In genomic region chr2:160960956-160961646, GRCm38 (mm10) we compare ENCODE assay signal across 22 mouse cellular contexts. TPM values are rescaled to one million over a fixed set of nuclear protein-coding genes. Genes with fewer than 3 reads are reported as not detected.
DNase-seq lines count a peak whose midpoint lies in the region; ATAC-seq lines count a peak whose summit lies in the region.
"Had no signal": no experiment of that assay in that cellular context is flagged by ENCODE, and none has a peak within 500 bp of the region (broad histone marks: within the 10 kb centered on the region; RNA-seq: fewer than 3 reads in every experiment).

No protein-coding gene starts in this region.

- peak; percentile 46; the same call in 1 of the 2 replicates for ATAC-seq in common myeloid progenitor, adult 5-6 weeks (replicated peaks; ENCODE audit: low read depth, poor library complexity, severe bottlenecking)
- ATAC-seq in intestine, embryonic 15.5 days = no peak
- no peak for ATAC-seq in hindbrain, embryonic 13.5 days (ENCODE audit: low FRiP score)
- ATAC-seq: forebrain, embryonic 14.5 days; midbrain, embryonic 13.5 days had no signal

- no peaks in the 10 kb centered on the region for H3K27me3 ChIP-seq in intestine, embryonic 15.5 days (replicated peaks)
- no peaks in the 10 kb centered on the region for H3K27me3 ChIP-seq in hindbrain, embryonic 13.5 days
- H3K27me3 ChIP-seq: embryonic facial prominence, embryonic 15.5 days; heart, embryonic 13.5 days; hindbrain, embryonic 12.5 days; limb, embryonic 15.5 days; midbrain, embryonic 13.5 days had no signal

- no peaks in the 10 kb centered on the region for H3K9me3 ChIP-seq in intestine, embryonic 15.5 days
- H3K9me3 ChIP-seq in hindbrain, embryonic 13.5 days = no peaks in the 10 kb centered on the region
- H3K9me3 ChIP-seq: embryonic facial prominence, embryonic 15.5 days; heart, embryonic 13.5 days; hindbrain, embryonic 12.5 days; limb, embryonic 15.5 days; midbrain, embryonic 13.5 days had no signal

- no peak overlapping the region for H3K4me2 ChIP-seq in intestine, embryonic 15.5 days (replicated peaks)
- H3K4me2 ChIP-seq in hindbrain, embryonic 13.5 days = no peak overlapping the region
- H3K4me2 ChIP-seq: embryonic facial prominence, embryonic 15.5 days; heart, embryonic 13.5 days; hindbrain, embryonic 12.5 days; limb, embryonic 15.5 days; midbrain, embryonic 13.5 days had no signal

- H3K4me1 ChIP-seq in intestine, embryonic 15.5 days (replicated peaks) = no peaks in the 10 kb centered on the region
- H3K4me1 ChIP-seq in hindbrain, embryonic 13.5 days (replicated peaks) = no peaks in the 10 kb centered on the region
- H3K4me1 ChIP-seq: heart, embryonic 13.5 days; hindbrain, embryonic 12.5 days; limb, embryonic 15.5 days; midbrain, embryonic 13.5 days had no signal

- peaks cover 16% of the 10 kb centered on the region for H3K36me3 ChIP-seq in intestine, embryonic 15.5 days
- peaks cover 83% of the 10 kb centered on the region for H3K36me3 ChIP-seq in hindbrain, embryonic 13.5 days

- DNase-seq in kidney, adult 8-10 months = peak; percentile 54 to 73
- peak; percentile 25 for DNase-seq in kidney, postnatal 10 days
- no peak for DNase-seq in left cerebral cortex, adult 11 months (ENCODE audit: low spot score)
- DNase-seq in lung, postnatal 14 days = no peak
- DNase-seq: adrenal gland, postnatal 14 days; cerebellum, adult 8-10 months; heart, adult 11 months; heart, postnatal 14 days; left cerebral cortex, postnatal 4 days; thymus, adult 2 months had no signal

- H3K27ac ChIP-seq in intestine, embryonic 15.5 days = no peak overlapping the region
- H3K27ac ChIP-seq in hindbrain, embryonic 13.5 days = no peak overlapping the region
- H3K27ac ChIP-seq: embryonic facial prominence, embryonic 15.5 days; heart, embryonic 13.5 days; hindbrain, embryonic 12.5 days; limb, embryonic 15.5 days; midbrain, embryonic 13.5 days had no signal

- H3K9ac ChIP-seq in intestine, embryonic 15.5 days = no peak overlapping the region
- no peak overlapping the region for H3K9ac ChIP-seq in hindbrain, embryonic 13.5 days
- H3K9ac ChIP-seq: embryonic facial prominence, embryonic 15.5 days; heart, embryonic 13.5 days; hindbrain, embryonic 12.5 days; limb, embryonic 15.5 days; midbrain, embryonic 13.5 days had no signal

- no peak overlapping the region for H3K4me3 ChIP-seq in intestine, embryonic 15.5 days (replicated peaks)
- H3K4me3 ChIP-seq in hindbrain, embryonic 13.5 days = no peak overlapping the region
- H3K4me3 ChIP-seq: embryonic facial prominence, embryonic 15.5 days; heart, embryonic 13.5 days; hindbrain, embryonic 12.5 days; limb, embryonic 15.5 days; midbrain, embryonic 13.5 days had no signal

- 84% methylated on average over 6 of the region's 6 CpGs for WGBS in intestine, embryonic 15.5 days
- 96% methylated on average over 6 of the region's 6 CpGs for WGBS in hindbrain, embryonic 13.5 days

RNA-seq across cellular contexts. Expression of gene Emilin3, which starts 49.0 kb away (rescaled TPM):
- not detected in 2 replicates for total RNA-seq in common myeloid progenitor, adult 5-6 weeks (2017)
- polyA plus RNA-seq in intestine, embryonic 15.5 days (2015; fragmentation: Nextera tagmentation; extraction: Ambion mirVana) = 29.5 and 33.0 TPM in 2 replicates
- 0.90 and 1.6 TPM in 2 replicates for polyA plus RNA-seq in hindbrain, embryonic 13.5 days (2015; fragmentation: Nextera tagmentation; extraction: Ambion mirVana)
- total RNA-seq: monocyte, adult 5-6 weeks; neutrophil, adult 5-6 weeks had no signal
- polyA plus RNA-seq: large intestine, adult 2 months had no signal

Comparison
In these comparisons a context has a peak if more than half of its experiments do, and no peak if none do; other contexts are left out.
1. DNase-seq: peak in kidney, adult 8-10 months (2 of 2) and kidney, postnatal 10 days (single experiment); none in left cerebral cortex, adult 11 months (single experiment) and lung, postnatal 14 days (single experiment).
2. RNA of gene Emilin3, which starts 49.0 kb away (polyA plus RNA-seq): 29.5 to 33.0 TPM in intestine, embryonic 15.5 days; 0.90 to 1.6 TPM in hindbrain, embryonic 13.5 days; every median in the first group is over 10 times any median in the second.